Mouse (Mus musculus) liver, embryonic 16.5 days (tissue): ENCODE measurements around the gene Arpc4. TPM values are rescaled to one million over a fixed set of nuclear protein-coding genes. Genes with fewer than 3 reads are reported as not detected.

Source experiments
- ATAC-seq: fragments of 200-750 bp; cut with Nextera tagmentation; 2 replicates; pipeline ENCODE4 v1.8.0; 2017; ENCODE audit warnings: low read depth, mild to moderate bottlenecking, moderate number of reproducible peaks, moderate library complexity
- H3K27ac ChIP-seq: fragments of 300-500 bp; sonication (generic); 2 replicates; pipeline ENCODE4 v1.5.1; 2014; ENCODE audit warnings: mild to moderate bottlenecking, low read length
- H3K27me3 ChIP-seq: fragments of 300-500 bp; sonication (generic); 2 replicates; pipeline ENCODE4 v1.6.1; 2014; ENCODE audit warnings: low read depth, low read length, mixed read lengths; ENCODE audit not compliant: control insufficient read depth, insufficient read depth
- H3K36me3 ChIP-seq: fragments of 300-500 bp; sonication (generic); 2 replicates; pipeline ENCODE4 v1.6.1; 2014; ENCODE audit warnings: mild to moderate bottlenecking; ENCODE audit not compliant: control insufficient read depth, insufficient read depth
- H3K4me1 ChIP-seq: fragments of 300-500 bp; sonication (generic); 2 replicates; pipeline ENCODE4 v1.6.1; 2014; ENCODE audit warnings: low read depth, low read length, mixed read lengths; ENCODE audit not compliant: control insufficient read depth
- H3K4me2 ChIP-seq: fragments of 300-500 bp; sonication (generic); 2 replicates; pipeline ENCODE4 v1.6.1; 2014; ENCODE audit warnings: low read depth, low read length, mixed read lengths
- H3K4me3 ChIP-seq: fragments of 300-500 bp; sonication (generic); 2 replicates; pipeline ENCODE4 v1.5.1; 2014; ENCODE audit warnings: low read depth, mild to moderate bottlenecking, low read length
- H3K9ac ChIP-seq: fragments of 300-500 bp; sonication (generic); 2 replicates; pipeline ENCODE4 v1.6.1; 2014; ENCODE audit warnings: low read depth, low read length
- H3K9me3 ChIP-seq: fragments of 300-500 bp; sonication (generic); replicated peaks from 2 replicates; pipeline ENCODE4 v1.6.1; 2016; ENCODE audit warnings: low read length; ENCODE audit not compliant: control insufficient read depth
- WGBS: fragments of 180-500 bp; shearing (Covaris S2); extraction: QIAGEN DNeasy Blood & Tissue Kit; methylation state at CpG from one replicate; pipeline ENCODE4 v1.1.7; 2014; ENCODE audit not compliant: insufficient replicate concordance; 5-methylcytosine and 5-hydroxymethylcytosine counted together
- polyA plus RNA-seq: library from polyadenylated mRNA; unstranded; fragments of >200 nt; fragmentation: Nextera tagmentation; extraction: Ambion mirVana; gene quantifications from 2 replicates; pipeline ENCODE4 v1.2.1, GENCODE M21; 2015

Arpc4 gene
- polyA plus RNA-seq, 1 experiment from 2014 or later, result 179 TPM

- H3K4me2 ChIP-seq, result no peak overlapping the region
- WGBS, result 36% methylated on average over 3 of the region's 3 CpGs
- no peaks in the 10 kb centered on the region; the same call in 1 of the 2 replicates for H3K4me1 ChIP-seq
- H3K9me3 ChIP-seq, result no peaks in the 10 kb centered on the region
- H3K4me3 ChIP-seq, result no peak overlapping the region
- H3K36me3 ChIP-seq, result no peaks in the 10 kb centered on the region
- no peaks in the 10 kb centered on the region for H3K27me3 ChIP-seq
- H3K27ac ChIP-seq, result no peak overlapping the region
- H3K9ac ChIP-seq, result no peak overlapping the region
- no peak for ATAC-seq
Observed at GRCm38 (mm10) chr6:113353696-113354095, 24.2 kb upstream of the Arpc4 start.

- H3K9ac ChIP-seq, result no peak overlapping the region
- no peaks in the 10 kb centered on the region for H3K9me3 ChIP-seq
- no peaks in the 10 kb centered on the region for H3K4me1 ChIP-seq
- no peak overlapping the region for H3K4me2 ChIP-seq
- no peaks in the 10 kb centered on the region for H3K36me3 ChIP-seq
- ATAC-seq, result no peak
- H3K27ac ChIP-seq, result no peak overlapping the region
- WGBS, result 67% methylated on average over 4 of the region's 4 CpGs
- H3K4me3 ChIP-seq, result no peak overlapping the region
- H3K27me3 ChIP-seq, result no peaks in the 10 kb centered on the region
Observed at GRCm38 (mm10) chr6:113361476-113361875, 16.4 kb upstream of the Arpc4 start.

- Histone ChIP-seq H3K4me1 (no peaks in the 10 kb centered on the region), H3K4me2 (no peak overlapping the region), H3K27me3 (no peaks in the 10 kb centered on the region), H3K9ac (no peak overlapping the region), H3K27ac (no peak overlapping the region), H3K9me3 (no peaks in the 10 kb centered on the region), H3K36me3 (no peaks in the 10 kb centered on the region), H3K4me3 (no peak overlapping the region)
- ATAC-seq, result no peak
- 84% methylated on average over 1 of the region's 1 CpGs for WGBS
Observed at GRCm38 (mm10) chr6:113362241-113362640, 15.7 kb upstream of the Arpc4 start.

- Histone ChIP-seq H3K9ac (no peak overlapping the region), H3K4me1 (no peaks in the 10 kb centered on the region), H3K27me3 (no peaks in the 10 kb centered on the region), H3K4me2 (no peak overlapping the region), H3K36me3 (no peaks in the 10 kb centered on the region; the same call in none of the 2 replicates), H3K4me3 (no peak overlapping the region), H3K27ac (no peak overlapping the region), H3K9me3 (no peaks in the 10 kb centered on the region)
- ATAC-seq, result no peak
- 64% methylated on average over 8 of the region's 8 CpGs for WGBS
Observed at GRCm38 (mm10) chr6:113364518-113365135, 13.3 kb upstream of the Arpc4 start.

GRCm38 (mm10) chr6:113366639-113367038, 11.3 kb upstream of the Arpc4 start:
- no peak for ATAC-seq
- Histone ChIP-seq H3K27ac (no peak overlapping the region), H3K27me3 (no peaks in the 10 kb centered on the region), H3K4me1 (no peaks in the 10 kb centered on the region), H3K4me2 (no peak overlapping the region), H3K4me3 (no peak overlapping the region), H3K9me3 (no peaks in the 10 kb centered on the region), H3K9ac (no peak overlapping the region), H3K36me3 (peaks cover 10% of the 10 kb centered on the region)
- 74% methylated on average over 6 of the region's 6 CpGs for WGBS

DNA sequence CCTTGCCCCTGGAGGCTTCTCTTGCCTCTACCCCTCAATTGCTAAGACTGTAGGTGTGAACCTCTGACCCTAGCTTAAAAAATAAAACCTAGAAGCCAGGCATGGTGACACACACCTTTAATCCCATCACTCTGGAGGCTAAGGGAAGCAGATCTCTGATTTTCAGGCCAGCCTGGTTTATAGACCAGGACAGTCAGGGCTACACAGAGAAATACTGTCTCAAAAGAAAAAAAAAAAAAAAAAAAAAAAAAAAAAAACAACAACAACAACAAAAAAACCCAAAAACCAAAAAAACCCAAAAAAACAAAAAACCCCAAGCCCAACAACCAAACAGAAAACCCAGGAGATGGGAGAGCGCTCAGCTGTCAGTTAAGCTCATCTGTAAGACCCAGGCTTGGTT, 10.3 kb upstream of the Arpc4 start:
- Histone ChIP-seq H3K27ac (no peak overlapping the region), H3K9ac (no peak overlapping the region), H3K27me3 (no peaks in the 10 kb centered on the region), H3K4me3 (no peak overlapping the region), H3K9me3 (no peaks in the 10 kb centered on the region), H3K36me3 (peaks cover 11% of the 10 kb centered on the region), H3K4me1 (no peaks in the 10 kb centered on the region; the same call in 1 of the 2 replicates), H3K4me2 (no peak overlapping the region)
- no peak for ATAC-seq
- WGBS, result 87% methylated on average over 1 of the region's 1 CpGs

DNA sequence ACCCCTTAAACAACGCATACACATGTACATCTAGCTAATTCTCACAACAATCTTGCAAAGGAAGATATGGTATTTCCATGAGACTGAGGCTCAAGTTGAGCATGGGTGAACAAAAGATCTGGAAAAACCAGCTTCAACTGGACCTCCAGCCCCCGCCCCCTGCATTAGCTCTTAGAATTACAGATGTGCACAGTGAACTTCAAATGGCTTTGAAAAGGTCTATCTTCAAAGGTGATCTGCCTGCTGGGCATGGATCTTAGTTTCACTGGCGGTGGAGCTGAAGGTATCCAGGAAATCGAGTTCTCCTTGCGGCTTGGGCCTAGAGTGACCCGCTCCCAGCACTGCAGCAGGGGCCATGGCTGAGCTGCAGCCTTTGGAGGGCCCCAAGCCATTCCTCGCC, 9.8 kb upstream of the Arpc4 start:
- 80% methylated on average over 7 of the region's 7 CpGs for WGBS
- no peak for ATAC-seq

DNA sequence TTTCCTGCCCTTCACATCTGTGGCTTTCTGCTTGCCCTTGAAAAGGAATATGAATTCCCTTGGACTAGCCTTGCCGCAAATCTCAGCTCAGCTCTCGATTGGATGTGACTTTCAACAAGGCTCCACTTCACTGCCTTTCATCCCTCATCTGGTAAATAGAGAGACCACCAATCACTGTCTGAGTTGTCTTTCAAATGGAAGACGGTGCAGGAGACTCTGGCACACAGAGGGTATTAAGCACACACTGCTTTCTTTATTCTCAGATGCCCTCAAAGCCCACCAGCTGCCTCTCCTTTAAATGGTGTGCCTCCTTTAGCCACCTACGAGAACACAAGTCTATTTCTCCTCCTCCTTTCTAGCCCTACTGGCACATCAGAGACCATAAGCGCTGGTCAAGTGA, 9.3 kb upstream of the Arpc4 start:
- 75% methylated on average over 5 of the region's 5 CpGs for WGBS
- H3K4me3 ChIP-seq, result no peak overlapping the region
- ATAC-seq, result no peak
- H3K27ac ChIP-seq, result no peak overlapping the region
- peaks cover 11% of the 10 kb centered on the region for H3K36me3 ChIP-seq
- no peaks in the 10 kb centered on the region for H3K9me3 ChIP-seq
- H3K27me3 ChIP-seq, result no peaks in the 10 kb centered on the region
- no peak overlapping the region for H3K9ac ChIP-seq
- no peak overlapping the region for H3K4me2 ChIP-seq
- peaks cover 5% of the 10 kb centered on the region for H3K4me1 ChIP-seq

More for the DNA sequence above, 9.8 kb upstream of the Arpc4 start:
- Histone ChIP-seq H3K27ac (no peak overlapping the region), H3K27me3 (no peaks in the 10 kb centered on the region), H3K9ac (no peak overlapping the region), H3K9me3 (no peaks in the 10 kb centered on the region), H3K36me3 (peaks cover 11% of the 10 kb centered on the region), H3K4me2 (no peak overlapping the region), H3K4me1 (peaks cover 1% of the 10 kb centered on the region), H3K4me3 (no peak overlapping the region)

GRCm38 (mm10) chr6:113370194-113370929, 7.6 kb upstream of the Arpc4 start:
- ATAC-seq, result no peak
- Histone ChIP-seq H3K9me3 (no peaks in the 10 kb centered on the region), H3K4me1 (peaks cover 8% of the 10 kb centered on the region), H3K4me2 (no peak overlapping the region), H3K36me3 (peaks cover 14% of the 10 kb centered on the region), H3K9ac (no peak overlapping the region), H3K4me3 (no peak overlapping the region), H3K27me3 (no peaks in the 10 kb centered on the region), H3K27ac (no peak overlapping the region)
- 84% methylated on average over 20 of the region's 20 CpGs for WGBS
